Mouse (Mus musculus) intestine, embryonic 16.5 days (tissue): Measurements from ENCODE around the gene Cdk4. TPM values are rescaled to one million over a fixed set of nuclear protein-coding genes. Genes with fewer than 3 reads are reported as not detected.
A peak's percentile ranks its signal among the peaks of the same experiment; 100 is the strongest.

ENCODE experiments used
- ATAC-seq: fragments of 200-750 bp; cut with Nextera tagmentation; 2 replicates; pipeline ENCODE4 v1.8.0; 2017; ENCODE audit warnings: moderate TSS enrichment, moderate library complexity
- H3K27ac ChIP-seq: fragments of 300-500 bp; sonication (generic); 2 replicates; pipeline ENCODE4 v1.5.1; 2014; ENCODE audit warnings: mild to moderate bottlenecking, low read length
- H3K27me3 ChIP-seq: fragments of 300-500 bp; sonication (generic); replicated peaks from 2 replicates; pipeline ENCODE4 v1.6.1; 2014; ENCODE audit warnings: low read length, control low read depth, mixed read lengths; ENCODE audit not compliant: control insufficient read depth, insufficient read depth
- H3K36me3 ChIP-seq: fragments of 300-500 bp; sonication (generic); 2 replicates; pipeline ENCODE4 v1.6.1; 2014; ENCODE audit warnings: low read length, control low read depth; ENCODE audit not compliant: control insufficient read depth, insufficient read depth
- H3K4me1 ChIP-seq: fragments of 300-500 bp; sonication (generic); 2 replicates; pipeline ENCODE4 v1.6.1; 2014; ENCODE audit warnings: low read length, control low read depth, mixed read lengths; ENCODE audit not compliant: control insufficient read depth, insufficient read depth
- H3K4me2 ChIP-seq: fragments of 300-500 bp; sonication (generic); 2 replicates; pipeline ENCODE4 v1.6.1; 2014; ENCODE audit warnings: low read depth, low read length, control low read depth
- H3K4me3 ChIP-seq: fragments of 300-500 bp; sonication (generic); 2 replicates; pipeline ENCODE4 v1.5.1; 2014; ENCODE audit warnings: mild to moderate bottlenecking, low read length
- H3K9ac ChIP-seq: fragments of 300-500 bp; sonication (generic); 2 replicates; pipeline ENCODE4 v1.6.1; 2014; ENCODE audit warnings: low read depth, low read length
- H3K9me3 ChIP-seq: fragments of 300-500 bp; sonication (generic); 2 replicates; pipeline ENCODE4 v1.6.1; 2016; ENCODE audit warnings: low read length, control low read depth; ENCODE audit not compliant: control insufficient read depth
- WGBS: fragments of 180-500 bp; shearing (Covaris S2); extraction: QIAGEN DNeasy Blood & Tissue Kit; methylation state at CpG from one replicate; pipeline ENCODE4 v1.1.7; 2014; 5-methylcytosine and 5-hydroxymethylcytosine counted together
- polyA plus RNA-seq: library from polyadenylated mRNA; unstranded; fragments of >200 nt; fragmentation: Nextera tagmentation; extraction: Ambion mirVana; gene quantifications from 2 replicates; pipeline ENCODE4 v1.2.1, GENCODE M21; 2015

The Cdk4 gene
- 1,474 and 1,595 TPM in 2 replicates for polyA plus RNA-seq

DNA sequence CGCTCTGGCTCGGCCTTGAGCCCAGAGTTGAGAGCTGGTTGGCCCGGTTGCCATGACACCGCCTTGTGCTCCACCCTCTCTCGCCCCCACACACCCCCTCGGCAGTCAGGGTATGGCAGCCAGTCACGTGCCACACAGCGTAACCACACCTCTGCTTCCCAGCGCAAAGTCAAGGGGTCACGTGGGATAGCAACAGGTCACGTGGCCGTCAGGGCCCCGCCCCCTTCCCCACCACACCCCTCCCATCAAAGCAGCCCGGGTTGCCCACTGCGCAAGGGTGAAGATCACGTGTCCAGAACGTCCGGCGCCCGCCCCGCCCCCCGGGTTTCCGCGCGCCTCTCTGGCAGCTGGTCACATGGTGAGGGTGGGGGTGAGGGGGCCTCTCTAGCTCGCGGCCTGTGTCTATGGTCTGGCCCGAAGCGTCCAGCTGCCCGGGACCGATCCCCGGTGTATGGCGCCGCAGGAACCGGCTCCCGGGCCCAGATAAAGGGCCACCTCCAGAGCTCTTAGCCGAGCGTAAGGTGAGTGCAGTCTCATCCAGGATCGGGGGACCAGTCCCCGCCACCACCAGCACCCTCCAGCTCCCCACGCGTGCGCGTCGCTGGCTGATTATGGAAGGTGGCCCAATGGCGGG lies at the start of gene Cdk4:
Gene Cdk4, plus strand, starts transcription at position 296 of the 634 bp plus-strand sequence.
- Histone ChIP-seq H3K9me3 (no peaks in the 10 kb centered on the region), H3K36me3 (peaks cover 21% of the 10 kb centered on the region), H3K27me3 (no peaks in the 10 kb centered on the region), H3K4me2 (peak within 1 kb of the TSS; percentile 65), H3K4me1 (peaks cover 32% of the 10 kb centered on the region), H3K27ac (peak within 1 kb of the TSS; percentile 81), H3K9ac (peak within 1 kb of the TSS; percentile 87), H3K4me3 (peak within 1 kb of the TSS; percentile 73)
- WGBS: under 1% methylated on average over 46 of the region's 46 CpGs
- peak; percentile 88 for ATAC-seq

DNA sequence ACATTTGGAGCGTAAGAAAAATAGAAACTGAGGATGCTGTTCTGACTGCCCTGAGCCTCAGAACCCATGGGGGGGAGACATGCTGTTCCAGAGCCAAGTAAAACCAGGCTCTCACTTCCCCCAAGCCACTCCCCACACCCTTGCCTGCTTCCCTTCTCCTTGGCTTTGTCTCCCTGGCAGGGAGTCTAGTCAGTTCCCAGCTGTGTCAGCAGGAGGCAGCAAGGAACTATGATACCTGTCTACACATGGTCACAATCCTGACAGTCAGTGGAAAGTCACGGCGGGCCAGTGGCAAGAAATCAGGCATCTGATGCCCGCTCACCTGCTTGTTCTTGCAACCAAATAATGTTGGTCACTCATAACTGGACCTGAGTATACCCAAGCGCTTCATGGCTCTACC lies 46.8 kb upstream of the Cdk4 start:
- Histone ChIP-seq H3K27me3 (no peaks in the 10 kb centered on the region), H3K27ac (no peak overlapping the region), H3K4me2 (no peak overlapping the region), H3K9ac (no peak overlapping the region), H3K36me3 (no peaks in the 10 kb centered on the region), H3K4me3 (no peak overlapping the region), H3K9me3 (no peaks in the 10 kb centered on the region), H3K4me1 (no peaks in the 10 kb centered on the region)
- 54% methylated on average over 5 of the region's 5 CpGs for WGBS
- ATAC-seq: 0 out of 2 replicates have a peak, but pooled peaks have one; percentile 9

DNA sequence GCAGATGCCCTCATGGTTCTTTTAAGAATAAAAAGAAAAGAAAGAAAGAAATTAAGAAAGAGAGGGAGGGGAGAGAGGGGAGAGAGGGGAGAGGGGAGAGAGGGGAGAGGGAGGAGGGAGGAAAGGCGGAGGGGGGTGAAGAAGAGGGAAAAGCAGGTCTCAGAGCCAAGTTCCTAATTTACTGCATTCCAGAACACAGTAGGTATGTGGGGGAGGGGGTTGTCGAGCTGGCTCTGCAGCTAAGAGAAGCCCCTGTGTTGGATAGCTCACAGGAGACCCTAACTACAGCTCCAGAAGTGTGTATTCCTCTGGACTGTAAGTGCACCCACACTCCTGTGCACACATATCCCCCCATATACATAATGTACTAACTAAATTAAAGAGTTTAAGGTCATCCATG lies 46.3 kb upstream of the Cdk4 start:
- ATAC-seq: no peak
- H3K9ac ChIP-seq: no peak overlapping the region
- 30% methylated on average over 2 of the region's 2 CpGs for whole genome bisulfite sequencing
- no peaks in the 10 kb centered on the region for H3K4me1 ChIP-seq
- no peak overlapping the region for H3K4me2 ChIP-seq
- H3K9me3 ChIP-seq: no peaks in the 10 kb centered on the region
- no peak overlapping the region for H3K27ac ChIP-seq
- no peak overlapping the region for H3K4me3 ChIP-seq
- H3K27me3 ChIP-seq: no peaks in the 10 kb centered on the region
- no peaks in the 10 kb centered on the region for H3K36me3 ChIP-seq

DNA sequence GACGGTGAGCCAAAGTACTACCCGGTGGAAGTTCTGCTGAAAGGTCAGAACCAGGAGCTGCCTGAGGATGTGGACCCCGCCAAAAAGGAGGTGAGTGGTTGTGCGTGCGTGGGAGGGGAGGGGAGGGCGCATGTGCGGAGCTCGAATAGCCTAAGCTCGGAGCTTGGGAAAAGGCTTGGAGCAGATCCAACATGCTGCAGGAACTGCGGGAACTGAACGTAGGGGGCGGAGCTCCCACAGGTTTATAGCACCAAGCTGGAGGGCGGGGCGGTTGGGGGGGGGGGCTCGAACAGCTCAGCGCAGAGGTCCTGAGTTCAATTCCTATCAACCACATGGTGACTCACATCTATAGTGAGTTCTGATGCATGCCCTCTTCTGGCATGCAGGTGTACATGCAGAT lies 44.9 kb upstream of the Cdk4 start:
- H3K9ac ChIP-seq: no peak overlapping the region
- no peaks in the 10 kb centered on the region for H3K36me3 ChIP-seq
- no peaks in the 10 kb centered on the region for H3K9me3 ChIP-seq
- no peaks in the 10 kb centered on the region for H3K4me1 ChIP-seq
- H3K4me2 ChIP-seq: no peak overlapping the region
- H3K27ac ChIP-seq: no peak overlapping the region
- ATAC-seq: no peak
- no peaks in the 10 kb centered on the region for H3K27me3 ChIP-seq
- WGBS: 77% methylated on average over 16 of the region's 16 CpGs
- no peak overlapping the region for H3K4me3 ChIP-seq

DNA sequence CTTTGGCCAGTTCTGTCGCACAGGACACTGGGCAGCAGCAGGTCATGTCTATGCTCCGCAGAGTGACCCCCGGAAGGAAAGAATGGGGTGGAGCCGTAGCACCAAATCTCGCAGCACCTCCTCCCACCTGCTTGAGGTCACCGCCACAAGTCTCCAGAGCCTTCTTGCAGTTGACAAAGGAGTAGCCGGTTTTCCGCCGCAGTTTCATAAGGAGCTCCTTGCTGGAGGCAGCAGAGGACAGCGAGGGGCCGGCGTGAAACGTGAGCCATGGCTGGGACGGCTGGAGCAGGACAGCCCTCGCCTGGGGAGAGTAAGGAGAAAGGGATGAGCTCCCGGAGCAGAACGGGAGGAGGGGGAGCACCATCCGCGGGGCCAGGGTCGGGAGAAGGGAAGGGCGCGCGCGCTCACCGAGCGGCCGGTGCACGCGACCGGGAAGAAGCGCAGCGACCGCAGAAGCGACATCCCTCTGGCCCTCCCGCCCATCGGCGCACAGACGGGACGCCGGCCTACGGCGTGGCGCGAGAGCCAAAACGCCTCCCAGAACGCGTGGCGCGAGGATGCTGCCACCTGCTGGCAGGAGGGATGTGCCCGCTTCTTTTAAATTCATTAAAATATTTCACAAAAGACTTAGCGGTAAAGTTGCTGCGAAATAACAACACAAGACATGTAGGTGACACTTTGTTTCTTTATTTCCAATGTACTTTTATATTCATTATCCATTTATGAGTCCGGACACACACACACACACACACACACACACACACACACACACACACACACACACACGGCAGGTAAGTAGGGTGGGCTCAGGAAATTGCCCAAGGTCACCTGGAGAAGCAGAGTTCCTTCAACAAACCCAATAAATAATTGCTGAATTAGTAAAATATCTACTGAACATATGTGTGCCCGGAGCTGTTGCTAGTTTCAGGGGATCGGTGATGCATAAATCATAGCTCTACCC lies 32.7 kb upstream of the Cdk4 start, which contains the start of gene Tsfm:
Gene Tsfm, minus strand, starts transcription at position 505 of the 961 bp plus-strand sequence.
- peak; percentile 94 for ATAC-seq
- H3K27ac ChIP-seq: peak within 1 kb of the TSS; percentile 74
- no peaks in the 10 kb centered on the region for H3K9me3 ChIP-seq
- peak within 1 kb of the TSS; percentile 94 for H3K4me3 ChIP-seq
- H3K4me1 ChIP-seq: peaks cover 5% of the 10 kb centered on the region; the same call in 1 of the 2 replicates
- WGBS: 6% methylated on average over 56 of the region's 56 CpGs
- no peaks in the 10 kb centered on the region for H3K27me3 ChIP-seq
- peak within 1 kb of the TSS; percentile 96 for H3K9ac ChIP-seq
- peaks cover 2% of the 10 kb centered on the region for H3K36me3 ChIP-seq
- H3K4me2 ChIP-seq: peak within 1 kb of the TSS; percentile 89

GRCm38 (mm10) chr10:127033301-127033741 lies 30.0 kb upstream of the Cdk4 start:
- H3K27ac ChIP-seq: no peak overlapping the region
- no peak for ATAC-seq

DNA sequence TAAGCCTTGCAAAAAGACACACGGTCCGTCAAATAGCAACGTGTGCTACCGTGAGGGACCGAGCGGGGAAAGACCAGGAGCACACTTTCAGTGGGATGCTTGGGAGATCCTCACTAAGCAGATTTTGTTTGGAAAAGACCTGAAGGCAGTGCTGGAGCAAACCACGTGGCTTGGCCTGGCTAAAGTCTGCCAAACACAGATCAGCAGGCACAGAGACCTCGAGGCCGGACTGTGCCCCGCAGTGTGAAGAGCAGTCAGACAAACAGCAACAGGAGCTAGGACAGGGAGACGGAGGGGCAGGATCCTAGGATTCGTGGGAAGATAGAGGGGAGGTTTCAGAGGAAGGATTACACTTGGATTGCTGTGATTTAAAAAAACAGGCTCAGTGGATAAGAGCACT lies 27.1 kb upstream of the Cdk4 start:
- no peak overlapping the region for H3K9ac ChIP-seq
- no peaks in the 10 kb centered on the region for H3K9me3 ChIP-seq
- H3K27me3 ChIP-seq: no peaks in the 10 kb centered on the region
- H3K36me3 ChIP-seq: no peaks in the 10 kb centered on the region
- no peak overlapping the region for H3K27ac ChIP-seq
- whole genome bisulfite sequencing: 80% methylated on average over 12 of the region's 12 CpGs
- no peak for ATAC-seq
- no peaks in the 10 kb centered on the region for H3K4me1 ChIP-seq
- no peak overlapping the region for H3K4me3 ChIP-seq
- no peak overlapping the region for H3K4me2 ChIP-seq

More at GRCm38 (mm10) chr10:127033301-127033741, 30.0 kb upstream of the Cdk4 start:
- H3K4me3 ChIP-seq: no peak overlapping the region
- H3K27me3 ChIP-seq: no peaks in the 10 kb centered on the region
- H3K36me3 ChIP-seq: no peaks in the 10 kb centered on the region
- 80% methylated on average over 7 of the region's 8 CpGs for WGBS
- no peaks in the 10 kb centered on the region for H3K9me3 ChIP-seq
- peaks cover 5% of the 10 kb centered on the region; the same call in 1 of the 2 replicates for H3K4me1 ChIP-seq
- H3K9ac ChIP-seq: no peak overlapping the region
- no peak overlapping the region for H3K4me2 ChIP-seq

DNA sequence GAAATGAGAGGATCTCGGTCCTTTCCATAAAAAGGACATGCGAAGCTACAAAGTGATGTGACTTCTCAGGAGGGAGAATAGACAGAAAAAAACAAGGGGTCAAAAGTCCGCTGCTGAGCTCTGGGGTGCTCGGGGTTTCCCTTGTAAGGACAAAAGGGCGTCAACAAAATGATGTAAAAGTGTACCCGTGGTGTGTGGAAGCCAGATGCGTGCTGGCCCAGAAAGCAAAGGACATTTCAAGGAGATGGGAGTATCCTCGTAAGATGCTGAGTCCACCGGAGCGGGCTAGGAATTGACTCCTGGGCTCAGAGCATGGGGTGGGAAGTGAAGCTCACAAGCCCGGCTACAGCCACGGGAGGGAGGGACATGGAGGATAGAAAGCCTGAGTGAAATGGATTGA lies 25.7 kb upstream of the Cdk4 start:
- no peaks in the 10 kb centered on the region for H3K9me3 ChIP-seq
- H3K27me3 ChIP-seq: no peaks in the 10 kb centered on the region
- H3K9ac ChIP-seq: no peak overlapping the region
- no peak overlapping the region for H3K4me3 ChIP-seq
- WGBS: 76% methylated on average over 12 of the region's 12 CpGs
- H3K4me2 ChIP-seq: no peak overlapping the region
- no peak overlapping the region for H3K27ac ChIP-seq
- no peak for ATAC-seq
- H3K36me3 ChIP-seq: no peaks in the 10 kb centered on the region
- peaks cover 3% of the 10 kb centered on the region; the same call in 1 of the 2 replicates for H3K4me1 ChIP-seq

- Histone ChIP-seq H3K4me3 (peak overlapping the region; percentile 96), H3K9ac (peak overlapping the region; percentile 80), H3K36me3 (0 out of 2 replicates have a peak, but pooled peaks cover 3% of the 10 kb centered on the region), H3K9me3 (no peaks in the 10 kb centered on the region), H3K27ac (no peak overlapping the region), H3K4me2 (peak overlapping the region; percentile 97), H3K4me1 (peaks cover 7% of the 10 kb centered on the region; the same call in 1 of the 2 replicates), H3K27me3 (no peaks in the 10 kb centered on the region)
- WGBS: 3% methylated on average over 20 of the region's 20 CpGs
- peak; percentile 7; the same call in 1 of the 2 replicates for ATAC-seq
Measured at GRCm38 (mm10) chr10:127040569-127041214, 22.6 kb upstream of the Cdk4 start.
